Mouse (Mus musculus) forebrain, embryonic 11.5 days (tissue): ENCODE data around the gene Gfod1. TPM values are rescaled to one million over a fixed set of nuclear protein-coding genes. Genes with fewer than 3 reads are reported as not detected.

Source experiments
- ATAC-seq: fragments of 200-750 bp; cut with Nextera tagmentation; replicated peaks from 2 replicates; pipeline ENCODE4 v1.8.0; 2017; ENCODE audit warnings: moderate TSS enrichment; ENCODE audit not compliant: low FRiP score
- DNase-seq: peaks from one replicate; pipeline ENCODE4 v3.0.0-alpha.2; 2017; ENCODE audit warnings: low spot score
- H3K27ac ChIP-seq: fragments of 300-500 bp; sonication (generic); 2 replicates; pipeline ENCODE4 v1.5.1; 2014; ENCODE audit warnings: low read depth, low read length
- H3K27me3 ChIP-seq: fragments of 300-500 bp; sonication (generic); 2 replicates; pipeline ENCODE4 v1.6.1; 2014; ENCODE audit warnings: mild to moderate bottlenecking, low read length, mixed read lengths; ENCODE audit not compliant: control insufficient read depth, insufficient read depth
- H3K36me3 ChIP-seq: fragments of 300-500 bp; sonication (generic); 2 replicates; pipeline ENCODE4 v1.6.1; 2014; ENCODE audit warnings: mild to moderate bottlenecking, low read length, moderate library complexity, mixed read lengths; ENCODE audit not compliant: control insufficient read depth, insufficient read depth
- H3K4me1 ChIP-seq: fragments of 300-500 bp; sonication (generic); replicated peaks from 2 replicates; pipeline ENCODE4 v1.6.1; 2014; ENCODE audit warnings: low read length, mixed read lengths; ENCODE audit not compliant: control insufficient read depth, insufficient read depth
- H3K4me2 ChIP-seq: fragments of 300-500 bp; sonication (generic); 2 replicates; pipeline ENCODE4 v1.6.1; 2014; ENCODE audit warnings: low read depth, mild to moderate bottlenecking, low read length, moderate library complexity, mixed read lengths; ENCODE audit not compliant: severe bottlenecking
- H3K4me3 ChIP-seq: fragments of 300-500 bp; sonication (generic); 2 replicates; pipeline ENCODE4 v1.5.1; 2014; ENCODE audit warnings: low read depth, low read length
- H3K9ac ChIP-seq: fragments of 300-500 bp; sonication (generic); 2 replicates; pipeline ENCODE4 v1.6.1; 2014; ENCODE audit warnings: low read length
- H3K9me3 ChIP-seq: fragments of 300-500 bp; sonication (generic); 2 replicates; pipeline ENCODE4 v1.6.1; 2016; ENCODE audit warnings: low read length, mixed read lengths; ENCODE audit not compliant: control insufficient read depth
- WGBS: fragments of 180-500 bp; shearing (Covaris S2); extraction: QIAGEN DNeasy Blood & Tissue Kit; methylation state at CpG from one replicate; pipeline ENCODE4 v1.1.7; 2014; 5-methylcytosine and 5-hydroxymethylcytosine counted together
- polyA plus RNA-seq: library from polyadenylated mRNA; unstranded; fragments of >200 nt; fragmentation: Nextera tagmentation; extraction: Ambion mirVana; gene quantifications from 2 replicates; pipeline ENCODE4 v1.2.1, GENCODE M21; 2014

The Gfod1 gene
- polyA plus RNA-seq, 1 experiment from 2014 or later = 0.39 TPM

DNA sequence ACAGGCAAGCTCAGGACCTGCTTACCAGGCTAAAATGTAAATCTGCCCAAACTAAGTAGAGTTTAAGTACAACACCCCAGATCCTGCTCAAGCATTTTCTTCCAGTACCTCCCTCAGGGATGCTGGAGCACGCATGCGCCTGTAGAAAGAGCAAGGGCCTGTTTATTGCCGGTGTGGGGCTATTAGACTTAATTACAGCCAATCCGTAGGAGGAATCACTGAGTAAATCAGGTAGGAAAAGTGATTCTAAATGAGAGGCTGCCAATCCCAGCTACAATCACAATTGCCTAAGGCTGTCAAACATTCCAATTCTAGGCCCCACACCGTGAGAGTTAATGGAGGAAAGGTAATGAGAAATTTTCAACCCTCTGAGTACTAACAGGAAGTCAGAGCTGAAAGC lies 145.7 kb downstream of the Gfod1 start:
- Histone ChIP-seq H3K36me3 (no peaks in the 10 kb centered on the region), H3K9me3 (no peaks in the 10 kb centered on the region), H3K4me3 (no peak overlapping the region), H3K4me2 (no peak overlapping the region), H3K27ac (no peak overlapping the region), H3K27me3 (no peaks in the 10 kb centered on the region), H3K4me1 (no peaks in the 10 kb centered on the region), H3K9ac (no peak overlapping the region)
- WGBS = 60% methylated on average over 5 of the region's 5 CpGs
- DNase-seq (no peak), ATAC-seq (no peak)

- 32% methylated on average over 5 of the region's 5 CpGs for WGBS
- no peak overlapping the region for H3K9ac ChIP-seq
- ATAC-seq = no peak
- no peak overlapping the region for H3K4me3 ChIP-seq
- H3K27ac ChIP-seq = no peak overlapping the region
- DNase-seq = no peak
- H3K4me2 ChIP-seq = no peak overlapping the region
- H3K9me3 ChIP-seq = no peaks in the 10 kb centered on the region
- no peaks in the 10 kb centered on the region for H3K4me1 ChIP-seq
- H3K36me3 ChIP-seq = no peaks in the 10 kb centered on the region; the same call in 1 of the 2 replicates
- no peaks in the 10 kb centered on the region for H3K27me3 ChIP-seq
Observed at GRCm38 (mm10) chr13:43157370-43157769, 146.6 kb downstream of the Gfod1 start.

- DNase-seq = no peak
- ATAC-seq = no peak
Observed at GRCm38 (mm10) chr13:43152005-43152520, 151.9 kb downstream of the Gfod1 start.

GRCm38 (mm10) chr13:43149661-43150060 lies 154.3 kb downstream of the Gfod1 start:
- Histone ChIP-seq H3K27me3 (no peaks in the 10 kb centered on the region), H3K36me3 (no peaks in the 10 kb centered on the region; the same call in 1 of the 2 replicates), H3K9ac (no peak overlapping the region), H3K4me1 (no peaks in the 10 kb centered on the region), H3K9me3 (no peaks in the 10 kb centered on the region), H3K4me3 (no peak overlapping the region), H3K27ac (no peak overlapping the region), H3K4me2 (no peak overlapping the region)
- WGBS = 85% methylated on average over 3 of the region's 3 CpGs
- DNase-seq = no peak
- no peak for ATAC-seq

More at GRCm38 (mm10) chr13:43152005-43152520, 151.9 kb downstream of the Gfod1 start:
- WGBS = 93% methylated on average over 14 of the region's 14 CpGs
- Histone ChIP-seq H3K4me3 (no peak overlapping the region), H3K27me3 (no peaks in the 10 kb centered on the region), H3K4me1 (no peaks in the 10 kb centered on the region), H3K9me3 (no peaks in the 10 kb centered on the region), H3K27ac (no peak overlapping the region), H3K36me3 (no peaks in the 10 kb centered on the region; the same call in 1 of the 2 replicates), H3K9ac (no peak overlapping the region), H3K4me2 (no peak overlapping the region)

GRCm38 (mm10) chr13:43148692-43149091 lies 155.3 kb downstream of the Gfod1 start:
- no peak for ATAC-seq
- DNase-seq = no peak
- Histone ChIP-seq H3K36me3 (no peaks in the 10 kb centered on the region; the same call in 1 of the 2 replicates), H3K27ac (no peak overlapping the region), H3K4me1 (no peaks in the 10 kb centered on the region), H3K4me2 (no peak overlapping the region), H3K9me3 (no peaks in the 10 kb centered on the region), H3K4me3 (no peak overlapping the region), H3K9ac (no peak overlapping the region), H3K27me3 (no peaks in the 10 kb centered on the region)
- 83% methylated on average over 4 of the region's 4 CpGs for WGBS

DNA sequence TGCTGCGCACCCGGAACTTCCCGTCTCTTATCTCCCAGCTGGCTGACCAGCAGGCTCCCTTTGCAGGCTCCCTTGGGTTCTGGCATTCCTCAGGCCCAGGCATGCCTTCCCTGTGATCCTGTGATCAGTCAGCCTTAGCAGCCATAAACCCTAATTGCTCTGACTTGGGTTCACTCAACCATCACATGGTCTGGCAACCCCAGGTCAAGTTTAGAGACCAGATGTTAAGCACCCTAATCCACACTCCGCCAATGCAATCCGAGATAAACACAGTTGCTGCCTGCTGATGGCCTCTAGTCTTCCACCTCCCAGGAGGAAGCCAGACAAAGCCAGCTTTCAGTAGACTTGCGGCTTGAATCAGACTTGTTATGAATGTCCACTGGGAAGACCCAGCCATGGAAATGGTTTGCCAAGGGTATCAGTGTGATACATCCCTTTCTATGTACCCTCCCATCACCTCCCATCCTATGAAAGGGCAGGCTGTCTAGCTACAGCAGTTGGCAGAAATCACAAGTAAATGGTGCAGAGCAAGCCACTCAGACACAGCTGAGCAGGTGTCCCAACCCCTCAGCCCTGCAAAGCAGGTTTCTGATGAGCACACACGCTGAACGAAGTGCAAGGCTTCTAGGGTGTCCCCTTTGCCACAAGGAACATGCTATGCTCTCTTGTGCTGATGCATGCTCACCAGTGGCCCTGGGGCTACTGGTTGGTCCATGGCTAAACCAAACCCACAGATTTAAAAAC lies 157.3 kb downstream of the Gfod1 start:
- Histone ChIP-seq H3K27me3 (no peaks in the 10 kb centered on the region), H3K4me3 (no peak overlapping the region), H3K9me3 (no peaks in the 10 kb centered on the region), H3K4me1 (no peaks in the 10 kb centered on the region), H3K27ac (no peak overlapping the region), H3K4me2 (no peak overlapping the region), H3K36me3 (no peaks in the 10 kb centered on the region), H3K9ac (no peak overlapping the region)
- ATAC-seq (no peak), DNase-seq (no peak)
- 77% methylated on average over 8 of the region's 8 CpGs for WGBS

Other genes starting within 250 kb of the Gfod1 start
- gene Tbc1d7, start 132.7 kb downstream of the Gfod1 start, polyA plus RNA-seq = 70.0 and 74.7 TPM in 2 replicates
- 28.9 and 30.6 TPM in 2 replicates for gene Sirt5, start 61.3 kb upstream of the Gfod1 start, polyA plus RNA-seq
- 214 and 258 TPM in 2 replicates for gene Nol7, start 94.2 kb upstream of the Gfod1 start, polyA plus RNA-seq
- 12.5 and 15.3 TPM in 2 replicates for gene Ranbp9, start 177.1 kb upstream of the Gfod1 start, polyA plus RNA-seq